Mouse (Mus musculus): ENCODE measurements at regions not wholly inside any gene's neighbourhood (a gene's known extent, or its start where the extent isn't known, plus 50 kb on each side); places are given as distances from the start of the nearest gene placed in this dataset.

DNA sequence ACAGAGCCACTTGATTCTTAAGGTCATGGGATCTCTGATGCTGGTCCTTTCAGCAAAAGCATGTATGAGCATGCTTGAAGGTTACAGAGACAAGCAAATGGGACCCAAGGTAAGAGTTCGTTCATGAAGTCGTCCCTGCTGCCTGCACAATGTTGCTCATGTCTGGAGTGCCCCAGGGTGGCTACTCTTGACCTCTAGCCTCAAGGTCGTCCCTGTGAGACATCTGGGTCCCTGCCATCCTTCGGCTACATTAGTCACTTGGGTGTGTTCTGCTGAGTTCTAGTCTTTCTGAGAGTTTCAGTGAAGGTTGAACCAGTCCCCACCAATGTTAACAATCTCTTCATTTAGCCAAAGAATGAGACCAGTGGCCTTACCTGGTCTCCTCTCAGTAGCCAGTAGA is 81.5 kb upstream of the Ccn6 start:
- no peak overlapping the region for H3K27ac ChIP-seq
- 80% methylated on average over 4 of the region's 4 CpGs for WGBS

GRCm38 (mm10) chr10:39244061-39244460 is 80.5 kb upstream of the Ccn6 start:
- Histone ChIP-seq H3K4me2 (replicated peaks) (no peak overlapping the region), H3K27ac (no peak overlapping the region), H3K9ac (replicated peaks) (no peak overlapping the region), H3K36me3 (no peaks in the 10 kb centered on the region), H3K4me1 (replicated peaks) (peaks cover 13% of the 10 kb centered on the region), H3K4me3 (replicated peaks) (no peak overlapping the region), H3K27me3 (no peaks in the 10 kb centered on the region), H3K9me3 (no peaks in the 10 kb centered on the region)
- ATAC-seq: no peak
- 88% methylated on average over 6 of the region's 6 CpGs for WGBS

More for the DNA sequence above, 81.5 kb upstream of the Ccn6 start:
- no peaks in the 10 kb centered on the region for H3K9me3 ChIP-seq
- H3K27me3 ChIP-seq: no peaks in the 10 kb centered on the region
- no peak for ATAC-seq
- H3K4me3 ChIP-seq (replicated peaks): no peak overlapping the region
- no peaks in the 10 kb centered on the region for H3K36me3 ChIP-seq
- H3K4me2 ChIP-seq (replicated peaks): no peak overlapping the region
- no peak overlapping the region for H3K9ac ChIP-seq (replicated peaks)
- H3K4me1 ChIP-seq (replicated peaks): peaks cover 4% of the 10 kb centered on the region

GRCm38 (mm10) chr10:39242398-39242797 is 78.8 kb upstream of the Ccn6 start:
- Histone ChIP-seq H3K4me1 (replicated peaks) (peaks cover 14% of the 10 kb centered on the region), H3K4me2 (replicated peaks) (no peak overlapping the region), H3K9me3 (no peaks in the 10 kb centered on the region), H3K27ac (no peak overlapping the region), H3K27me3 (no peaks in the 10 kb centered on the region), H3K36me3 (no peaks in the 10 kb centered on the region), H3K4me3 (replicated peaks) (no peak overlapping the region), H3K9ac (replicated peaks) (no peak overlapping the region)
- 91% methylated on average over 5 of the region's 5 CpGs for WGBS
- no peak for ATAC-seq

DNA sequence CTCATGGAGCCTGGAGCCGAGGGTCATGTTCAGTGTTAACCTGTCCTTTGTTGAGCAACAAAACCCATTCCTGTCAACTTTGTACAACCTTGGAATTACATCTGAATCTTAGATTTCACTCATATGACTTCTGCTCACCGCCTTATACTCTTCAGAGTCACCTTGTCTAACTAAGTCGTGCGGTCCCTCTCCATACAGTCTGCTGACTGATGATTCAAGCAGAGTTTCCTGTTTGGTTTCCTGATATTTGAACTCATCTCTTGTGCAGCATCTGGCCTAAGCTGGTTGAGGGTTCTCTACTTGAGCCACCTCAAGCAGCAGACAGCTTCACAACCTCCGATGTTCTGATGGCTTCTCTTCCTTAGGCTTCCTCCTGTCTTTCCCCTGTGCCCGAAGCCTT is 78.3 kb upstream of the Ccn6 start:
- WGBS: 90% methylated on average over 6 of the region's 6 CpGs
- no peaks in the 10 kb centered on the region for H3K9me3 ChIP-seq

GRCm38 (mm10) chr10:39241486-39241885 is 77.9 kb upstream of the Ccn6 start:
- H3K9me3 ChIP-seq: no peaks in the 10 kb centered on the region
- no peak for ATAC-seq
- no peak overlapping the region for H3K4me3 ChIP-seq (replicated peaks)
- 76% methylated on average over 3 of the region's 3 CpGs for WGBS
- H3K4me2 ChIP-seq (replicated peaks): no peak overlapping the region
- no peak overlapping the region for H3K9ac ChIP-seq (replicated peaks)
- H3K36me3 ChIP-seq: no peaks in the 10 kb centered on the region
- no peaks in the 10 kb centered on the region for H3K27me3 ChIP-seq
- H3K4me1 ChIP-seq (replicated peaks): peaks cover 14% of the 10 kb centered on the region
- no peak overlapping the region for H3K27ac ChIP-seq

More for the DNA sequence above, 78.3 kb upstream of the Ccn6 start:
- Histone ChIP-seq H3K4me1 (replicated peaks) (peaks cover 14% of the 10 kb centered on the region), H3K4me3 (replicated peaks) (no peak overlapping the region), H3K36me3 (no peaks in the 10 kb centered on the region), H3K4me2 (replicated peaks) (no peak overlapping the region), H3K9ac (replicated peaks) (no peak overlapping the region), H3K27ac (no peak overlapping the region), H3K27me3 (no peaks in the 10 kb centered on the region)
- ATAC-seq: no peak

DNA sequence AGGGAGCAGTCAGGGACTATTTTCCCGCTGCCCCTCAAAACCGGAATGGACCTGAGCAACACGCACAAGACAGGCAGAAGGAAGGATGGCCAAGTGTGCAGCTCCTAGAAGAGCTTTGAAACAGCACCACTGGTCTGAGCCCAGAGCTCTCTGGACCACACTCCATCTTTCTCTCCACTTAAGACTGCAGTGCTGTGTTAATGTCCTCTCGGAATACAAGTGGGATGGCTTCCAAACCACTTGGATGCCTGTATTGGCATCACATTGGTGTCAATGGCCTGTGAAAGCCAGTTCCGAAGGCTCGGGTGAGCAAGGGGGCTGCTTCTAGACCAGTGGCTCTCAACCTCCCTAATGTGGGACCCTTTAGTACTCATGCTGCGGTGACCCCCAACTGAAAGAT is 77.4 kb upstream of the Ccn6 start:
- H3K4me2 ChIP-seq (replicated peaks): no peak overlapping the region
- H3K4me1 ChIP-seq (replicated peaks): peaks cover 14% of the 10 kb centered on the region
- no peak overlapping the region for H3K4me3 ChIP-seq (replicated peaks)
- H3K27ac ChIP-seq: no peak overlapping the region
- no peak overlapping the region for H3K9ac ChIP-seq (replicated peaks)
- no peaks in the 10 kb centered on the region for H3K27me3 ChIP-seq
- H3K9me3 ChIP-seq: no peaks in the 10 kb centered on the region
- WGBS: 94% methylated on average over 7 of the region's 7 CpGs
- no peak for ATAC-seq
- H3K36me3 ChIP-seq: no peaks in the 10 kb centered on the region

DNA sequence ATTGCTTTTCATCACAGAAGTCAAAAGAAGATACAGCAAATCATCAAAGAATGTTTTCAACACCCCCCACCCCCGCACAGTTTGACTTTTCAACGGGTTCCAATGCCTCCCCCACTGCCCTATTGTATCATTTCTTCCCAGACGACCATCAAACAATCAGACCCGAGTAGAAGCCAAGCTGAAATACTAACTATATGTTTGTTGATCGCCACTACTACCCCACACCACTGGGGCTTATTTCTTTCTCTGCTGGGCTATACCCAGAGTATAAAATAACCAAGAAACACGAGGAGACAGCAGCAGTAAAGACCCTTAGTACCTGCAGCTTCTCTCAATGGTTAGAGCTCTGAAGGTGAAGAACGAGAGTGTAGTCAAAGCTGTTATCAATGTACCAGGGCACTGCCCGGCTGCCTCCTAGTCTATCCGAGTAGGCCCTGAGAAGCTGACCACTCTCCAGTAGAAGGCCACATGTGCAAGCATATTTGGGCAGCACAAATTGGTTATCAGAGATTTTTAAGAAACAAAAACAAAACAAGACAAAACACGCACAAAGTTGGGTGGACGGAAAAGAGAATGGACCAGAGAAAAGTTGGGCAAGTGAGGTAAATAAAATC is 76.7 kb upstream of the Ccn6 start:
- Histone ChIP-seq H3K4me1 (replicated peaks) (peaks cover 14% of the 10 kb centered on the region), H3K4me3 (replicated peaks) (no peak overlapping the region), H3K9ac (replicated peaks) (0 out of 2 replicates have a peak overlapping the region, but pooled peaks have one; percentile 2), H3K4me2 (replicated peaks) (peak overlapping the region; percentile 40), H3K9me3 (no peaks in the 10 kb centered on the region), H3K27me3 (no peaks in the 10 kb centered on the region), H3K36me3 (no peaks in the 10 kb centered on the region), H3K27ac (peak overlapping the region; percentile 51; the same call in 1 of the 2 replicates)
- ATAC-seq: peak; percentile 61; the same call in 1 of the 2 replicates
- WGBS: 46% methylated on average over 11 of the region's 11 CpGs

DNA sequence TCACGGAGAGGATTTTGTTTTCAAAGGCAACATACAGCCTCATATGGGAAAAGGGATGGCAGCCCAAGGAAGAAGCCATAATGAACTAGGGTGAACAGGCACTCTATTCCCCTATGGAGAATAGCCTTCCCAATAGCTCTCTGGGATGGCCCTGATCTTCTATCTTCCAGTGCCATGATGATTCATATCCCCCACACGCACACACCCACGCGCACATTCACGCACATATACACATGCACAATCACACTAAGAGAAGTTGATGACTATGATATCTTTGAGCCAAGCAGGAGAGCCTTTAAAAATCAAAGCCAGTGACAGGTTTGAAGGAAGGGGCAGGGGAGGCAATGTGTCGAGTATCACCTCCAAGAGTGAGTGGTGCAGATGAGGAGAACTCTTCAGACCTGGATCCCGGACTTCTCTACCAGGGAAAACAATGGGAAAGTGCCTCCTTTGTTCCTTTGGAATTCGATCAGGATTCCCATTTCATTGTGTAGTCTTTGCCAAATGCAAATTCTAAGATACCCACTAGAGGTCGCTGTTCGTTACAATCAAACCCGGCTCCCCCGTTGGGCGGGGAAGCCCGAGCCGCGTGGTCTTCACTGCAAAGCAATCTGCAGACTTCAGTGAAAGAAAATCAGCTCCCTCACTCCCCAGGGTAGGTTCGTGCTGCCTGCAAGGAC is 76.0 kb upstream of the Ccn6 start:
- 17% methylated on average over 17 of the region's 17 CpGs for WGBS
- H3K4me3 ChIP-seq (replicated peaks): no peak overlapping the region
- H3K4me1 ChIP-seq (replicated peaks): peaks cover 14% of the 10 kb centered on the region
- H3K4me2 ChIP-seq (replicated peaks): peak overlapping the region; percentile 40
- peak overlapping the region; percentile 55 for H3K9ac ChIP-seq (replicated peaks)
- no peaks in the 10 kb centered on the region for H3K36me3 ChIP-seq
- no peaks in the 10 kb centered on the region for H3K27me3 ChIP-seq
- peak overlapping the region; percentile 58 for H3K27ac ChIP-seq
- peak; percentile 93 for ATAC-seq
- no peaks in the 10 kb centered on the region for H3K9me3 ChIP-seq

- Histone ChIP-seq H3K9ac (replicated peaks) (no peak overlapping the region), H3K27me3 (no peaks in the 10 kb centered on the region), H3K27ac (no peak overlapping the region), H3K4me2 (replicated peaks) (no peak overlapping the region), H3K36me3 (no peaks in the 10 kb centered on the region), H3K4me3 (replicated peaks) (no peak overlapping the region), H3K4me1 (replicated peaks) (peaks cover 14% of the 10 kb centered on the region), H3K9me3 (no peaks in the 10 kb centered on the region)
- ATAC-seq: no peak
- 79% methylated on average over 10 of the region's 10 CpGs for WGBS
Observed at GRCm38 (mm10) chr10:39238596-39238995, 75.0 kb upstream of the Ccn6 start.

- Histone ChIP-seq H3K36me3 (no peaks in the 10 kb centered on the region), H3K4me1 (replicated peaks) (peaks cover 14% of the 10 kb centered on the region), H3K27ac (no peak overlapping the region), H3K9me3 (no peaks in the 10 kb centered on the region), H3K4me2 (replicated peaks) (no peak overlapping the region), H3K4me3 (replicated peaks) (no peak overlapping the region), H3K9ac (replicated peaks) (no peak overlapping the region), H3K27me3 (no peaks in the 10 kb centered on the region)
- no peak for ATAC-seq
- 83% methylated on average over 4 of the region's 4 CpGs for WGBS
Observed at GRCm38 (mm10) chr10:39237549-39237948, 74.0 kb upstream of the Ccn6 start.

GRCm38 (mm10) chr10:39233926-39234450 is 70.4 kb upstream of the Ccn6 start:
- Histone ChIP-seq H3K27me3 (no peaks in the 10 kb centered on the region), H3K4me1 (replicated peaks) (peaks cover 9% of the 10 kb centered on the region), H3K4me3 (replicated peaks) (no peak overlapping the region), H3K9ac (replicated peaks) (no peak overlapping the region), H3K36me3 (no peaks in the 10 kb centered on the region), H3K9me3 (no peaks in the 10 kb centered on the region), H3K27ac (no peak overlapping the region), H3K4me2 (replicated peaks) (no peak overlapping the region)
- no peak for ATAC-seq
- WGBS: 81% methylated on average over 8 of the region's 8 CpGs

DNA sequence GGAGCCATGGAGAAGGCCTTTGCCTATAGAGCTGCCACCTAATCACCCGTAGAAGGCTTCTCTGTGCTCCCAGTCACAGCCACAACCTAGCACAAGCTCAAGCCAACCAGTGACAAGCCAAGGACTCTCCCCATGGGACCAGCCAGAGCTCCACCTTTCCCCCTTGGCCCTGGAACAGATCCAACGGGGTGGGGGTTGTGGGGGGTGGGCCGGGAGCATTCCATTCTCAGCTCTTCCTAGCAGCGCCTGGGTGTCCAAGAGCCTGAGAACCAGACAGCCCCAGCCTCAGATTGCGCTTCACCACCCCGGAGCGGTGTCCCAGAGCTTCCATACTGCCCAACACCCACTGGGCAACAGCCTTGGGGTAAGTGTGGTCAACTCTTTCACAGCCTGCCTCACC is 69.6 kb upstream of the Ccn6 start:
- Histone ChIP-seq H3K4me3 (replicated peaks) (no peak overlapping the region), H3K4me1 (replicated peaks) (peaks cover 10% of the 10 kb centered on the region), H3K36me3 (no peaks in the 10 kb centered on the region), H3K9me3 (no peaks in the 10 kb centered on the region), H3K4me2 (replicated peaks) (no peak overlapping the region), H3K9ac (replicated peaks) (no peak overlapping the region), H3K27ac (no peak overlapping the region), H3K27me3 (no peaks in the 10 kb centered on the region)
- WGBS: 90% methylated on average over 7 of the region's 7 CpGs
- ATAC-seq: peak; percentile 45; the same call in 1 of the 2 replicates
